Mouse (Mus musculus) C2C12 (cell line): ENCODE results near the gene Kdm6b.
A peak's percentile ranks its signal among the peaks of the same experiment; 100 is the strongest.

Source experiments
- CEBPB ChIP-seq: IDR thresholded peaks from one replicate; pipeline ENCODE4 v1.6.1; 2011; ENCODE audit warnings: low read depth, mild to moderate bottlenecking, control low read depth, moderate library complexity
- CTCF ChIP-seq: IDR thresholded peaks from one replicate; pipeline ENCODE4 v1.5.1; 2011; ENCODE audit not compliant: control insufficient read depth, insufficient read depth, insufficient read length
- MAX ChIP-seq: IDR thresholded peaks from one replicate; pipeline ENCODE4 v1.6.1; 2011; ENCODE audit warnings: mild to moderate bottlenecking, control low read depth

- TF ChIP-seq CTCF (peak; percentile 32), MAX (no peak), CEBPB (no peak)
These were observed 6.0 kb upstream of the Kdm6b start for GRCm38 (mm10) chr11:69419443-69419812.
